Mouse (Mus musculus) lung, adult 2 months (tissue): ENCODE measurements at regions not wholly inside any gene's neighbourhood (a gene's known extent, or its start where the extent isn't known, plus 50 kb on each side); places are given as distances from the start of the nearest gene placed in this dataset.

Experiments
- DNase-seq: peaks from one replicate; pipeline ENCODE4 v3.0.0; 2022
- H3K4me1 ChIP-seq: fragments of 200-500 bp; 2 replicates; pipeline ENCODE4 v1.6.1; 2011; ENCODE audit warnings: low read length; ENCODE audit not compliant: control insufficient read depth, insufficient read depth
- H3K4me3 ChIP-seq: fragments of 200-500 bp; replicated peaks from 2 replicates; pipeline ENCODE3; 2011; ENCODE audit warnings: low read depth, mild to moderate bottlenecking, control low read depth, low read length; ENCODE audit errors: extremely low read depth
- CTCF ChIP-seq: fragments of 200-500 bp; IDR thresholded peaks from 2 replicates; pipeline ENCODE4 v1.5.1; 2011; ENCODE audit warnings: mild to moderate bottlenecking, low read length, control low read depth; ENCODE audit not compliant: insufficient read depth
- POLR2A ChIP-seq: fragments of 200-500 bp; IDR thresholded peaks from 2 replicates; pipeline ENCODE4 v1.6.1; 2011; ENCODE audit warnings: low read depth, mild to moderate bottlenecking, control low read depth, low read length, borderline replicate concordance; ENCODE audit errors: extremely low read depth
- WGBS: fragments of 180-500 bp; shearing (Covaris S2); methylation state at CpG from one replicate; pipeline ENCODE4 v1.1.7; 2018; 5-methylcytosine and 5-hydroxymethylcytosine counted together

GRCm38 (mm10) chr6:144841510-144841909 lies 59.7 kb upstream of the Sox5 start:
- TF ChIP-seq CTCF (no peak), POLR2A (no peak)
- H3K4me1 ChIP-seq = no peaks in the 10 kb centered on the region
- no peak for DNase-seq
- H3K4me3 ChIP-seq = no peak overlapping the region
- WGBS = 73% methylated on average over 3 of the region's 3 CpGs

GRCm38 (mm10) chr6:144839383-144839782 lies 57.6 kb upstream of the Sox5 start:
- WGBS = 91% methylated on average over 1 of the region's 1 CpGs
- no peak overlapping the region for H3K4me3 ChIP-seq
- TF ChIP-seq POLR2A = no peak
- TF ChIP-seq CTCF = no peak
- DNase-seq = no peak
- no peaks in the 10 kb centered on the region for H3K4me1 ChIP-seq

DNA sequence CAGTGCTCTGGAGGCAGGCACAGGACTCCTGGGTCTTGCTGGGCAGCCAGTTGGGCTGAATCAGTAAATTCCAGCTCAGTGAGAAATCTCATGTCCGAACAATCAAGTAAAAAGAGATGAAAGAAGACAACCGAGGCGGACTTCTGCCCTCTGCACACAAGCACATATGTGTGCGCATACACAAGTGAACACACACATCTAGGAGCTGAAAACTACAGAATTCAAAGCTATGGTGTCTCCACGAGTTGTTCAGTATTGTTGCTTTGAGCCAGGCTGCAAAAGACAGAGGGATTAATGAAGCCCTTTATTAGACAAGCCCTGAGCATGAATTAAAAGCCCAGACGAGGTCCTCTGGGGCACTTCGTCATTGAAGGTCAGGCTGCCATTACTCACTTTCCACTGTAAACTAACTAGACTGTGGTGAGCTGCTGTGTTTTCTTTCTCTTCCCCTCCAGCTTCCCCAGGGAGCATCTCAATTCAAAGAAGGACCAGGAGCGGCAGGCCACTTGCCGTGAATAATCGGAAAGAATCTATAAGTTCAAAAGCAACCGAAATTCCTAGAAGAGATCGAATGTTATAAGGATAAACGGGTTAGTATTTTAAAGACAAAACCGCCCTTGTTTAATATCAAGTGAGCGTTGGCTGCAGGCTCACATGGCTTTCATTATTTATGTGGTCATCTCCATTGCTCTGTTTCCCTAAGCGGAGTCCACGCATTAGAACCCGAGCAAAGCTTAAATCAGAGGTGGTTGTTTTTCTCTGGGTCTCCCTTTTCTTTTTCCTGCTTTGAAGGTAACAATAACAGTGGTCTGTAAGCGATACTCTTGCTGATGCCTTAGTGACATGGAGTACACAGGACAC lies 52.8 kb upstream of the Sox5 start:
- no peaks in the 10 kb centered on the region for H3K4me1 ChIP-seq
- TF ChIP-seq POLR2A (no peak), CTCF (no peak)
- no peak overlapping the region for H3K4me3 ChIP-seq
- no peak for DNase-seq
- 63% methylated on average over 19 of the region's 19 CpGs for WGBS
